Mouse (Mus musculus) layer of hippocampus, postnatal 14 days (tissue): ENCODE results near the gene Rps6ka4. TPM values are rescaled to one million over a fixed set of nuclear protein-coding genes. Genes with fewer than 3 reads are reported as not detected.

Source experiments
- DNase-seq, 2 experiments: peaks; one replicate each; pipeline ENCODE4 v3.0.0; 2021 to 2022; ENCODE audit warnings: low spot score in 2 of 2, mixed read lengths in 1 of 2
- long read RNA-seq, 2 experiments: library from polyadenylated mRNA; stranded (forward); transcript quantifications; one replicate each; pipeline ENCODE4 v2.0.0; 2021
- total RNA-seq, 2 experiments: library from RNA; stranded (reverse); gene quantifications; 2 replicates each; pipeline ENCODE4 v1.2.3; 2021

Gene Rps6ka4
- total RNA-seq, result 10 to 100 TPM; 27.9 to 30.6 TPM
- long read RNA-seq, experiment 1, transcript Rps6ka4-201 (18 exons, 3,105 nt), result major isoform, 37 of 65 reads
- long read RNA-seq, experiment 1, partial matches to known transcripts, result 15 of 65 reads
- long read RNA-seq, experiment 1, other reads (novel, unspliced or antisense), result 12 of 65 reads
- long read RNA-seq, experiment 2, transcript Rps6ka4-201 (18 exons, 3,105 nt), result major isoform, 25 of 59 reads
- long read RNA-seq, experiment 2, partial matches to known transcripts, result 28 of 59 reads
- long read RNA-seq, experiment 2, other reads (novel, unspliced or antisense), result 6 of 59 reads

- peak; percentile 38 to 60 for DNase-seq
Observed at GRCm38 (mm10) chr19:6840475-6841291, at the start of gene Rps6ka4. Gene Rps6ka4, minus strand, starts transcription at chr19:6840636.

DNA sequence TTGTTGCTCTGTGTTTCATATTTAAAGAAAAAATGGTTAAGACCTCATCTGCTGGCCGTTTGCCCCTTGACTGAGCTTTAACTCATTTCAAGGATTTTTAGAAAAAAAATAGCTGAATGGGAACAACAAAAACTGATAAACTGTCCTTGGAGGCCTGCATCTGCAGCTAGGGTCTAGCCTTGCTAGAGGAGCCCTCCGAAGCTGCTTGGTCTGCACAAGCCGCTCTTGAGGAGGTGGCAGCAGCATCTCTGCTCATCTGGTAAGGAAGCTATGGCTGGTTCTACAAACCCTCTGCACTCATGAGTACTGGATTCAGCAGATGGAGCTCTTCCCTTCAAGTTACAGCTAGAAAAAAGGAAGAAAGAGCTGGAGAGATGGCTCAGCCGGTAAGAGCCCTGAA, 37.5 kb upstream of the Rps6ka4 start:
- no peak for DNase-seq

DNA sequence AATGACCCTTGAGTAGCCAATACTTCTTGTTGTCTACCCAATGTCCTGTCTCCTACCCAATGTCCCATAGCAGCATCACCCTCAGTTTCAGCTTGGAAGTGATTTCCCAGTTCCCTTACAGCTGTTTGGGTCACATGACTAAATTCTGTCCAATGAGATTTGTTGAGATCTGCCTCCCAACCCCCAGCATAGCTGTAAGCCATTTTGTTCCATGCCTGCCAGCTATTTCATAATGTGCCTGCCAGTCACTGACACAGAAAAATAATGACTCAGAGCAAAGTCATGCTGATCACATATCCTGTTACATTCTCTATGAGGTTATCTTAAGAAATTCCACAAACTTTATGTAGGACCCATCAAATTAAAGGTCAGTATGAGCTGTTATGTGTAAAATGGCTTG, 36.4 kb upstream of the Rps6ka4 start:
- DNase-seq, result no peak

- DNase-seq, result no peak
Observed at GRCm38 (mm10) chr19:6875834-6876233, 35.4 kb upstream of the Rps6ka4 start.

GRCm38 (mm10) chr19:6874257-6874656, 33.8 kb upstream of the Rps6ka4 start:
- no peak for DNase-seq

DNA sequence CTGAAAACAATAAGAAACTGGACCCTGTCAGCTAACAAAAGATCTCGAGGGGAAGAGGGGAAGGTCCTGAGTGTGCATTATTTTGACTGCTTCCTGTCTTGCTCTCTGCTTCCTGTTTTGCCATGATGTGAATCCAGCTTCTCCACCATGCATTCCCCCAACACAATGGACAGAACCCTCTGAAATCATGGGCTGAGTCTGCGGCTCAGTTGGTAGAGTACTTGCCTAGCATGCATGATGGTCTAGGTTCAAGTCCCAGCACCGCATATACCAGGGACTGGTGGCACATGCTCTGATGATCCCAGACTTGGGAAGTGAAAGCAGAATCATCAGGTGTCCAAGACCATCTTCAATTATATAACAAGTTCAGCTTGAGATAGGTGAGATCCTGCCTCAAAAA, 32.3 kb upstream of the Rps6ka4 start:
- no peak for DNase-seq

GRCm38 (mm10) chr19:6871574-6872271, 31.3 kb upstream of the Rps6ka4 start:
- no peak for DNase-seq

- DNase-seq, result no peak
Observed at GRCm38 (mm10) chr19:6869355-6869754, 28.9 kb upstream of the Rps6ka4 start.

- DNase-seq, result no peak
Observed at GRCm38 (mm10) chr19:6861451-6861850, 21.0 kb upstream of the Rps6ka4 start.

DNA sequence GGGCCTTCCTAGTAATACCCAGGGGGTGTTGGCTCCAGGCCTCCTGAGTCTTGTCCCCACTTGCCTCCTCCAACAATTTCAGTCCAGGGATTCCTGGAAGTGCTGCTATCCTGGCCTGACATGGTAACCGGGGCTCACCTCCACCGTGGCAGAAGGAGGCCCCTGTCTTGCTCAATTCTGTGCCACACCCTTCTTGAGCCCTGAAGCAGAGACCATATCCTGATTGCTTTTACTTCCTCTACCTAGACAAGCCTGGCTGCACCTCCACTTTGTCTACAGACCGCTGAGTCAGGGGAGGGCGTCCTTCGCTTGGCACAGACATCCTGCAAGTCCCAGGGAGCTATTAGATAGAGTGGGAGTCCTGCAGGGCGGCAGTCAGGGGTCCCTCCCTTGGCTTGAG, 20.3 kb upstream of the Rps6ka4 start:
- DNase-seq, result no peak

- DNase-seq, result no peak
Observed at GRCm38 (mm10) chr19:6859971-6860370, 19.5 kb upstream of the Rps6ka4 start.

- DNase-seq, result no peak
Observed at GRCm38 (mm10) chr19:6859032-6859651, 18.7 kb upstream of the Rps6ka4 start.

DNA sequence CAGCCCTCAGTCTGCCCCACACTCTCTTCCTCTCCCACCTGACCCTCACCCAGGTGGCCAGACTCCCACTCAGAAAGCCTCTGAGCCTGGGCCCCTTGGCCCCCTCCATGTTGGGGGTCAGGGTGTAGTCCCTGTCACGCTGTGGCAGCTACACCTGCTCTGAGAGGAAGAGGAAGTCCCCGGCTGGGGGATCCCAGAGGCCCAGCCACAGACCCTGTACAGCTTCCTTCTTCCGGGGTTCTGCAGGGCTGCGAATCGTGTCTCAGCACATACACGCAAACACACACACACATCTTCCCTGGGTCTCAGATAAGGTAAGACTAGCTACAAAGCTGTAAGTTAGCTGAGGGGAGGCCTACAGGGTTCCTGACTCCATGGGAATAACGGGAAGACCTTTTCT, 17.6 kb upstream of the Rps6ka4 start, which contains the start of gene Ccdc88b:
Gene Ccdc88b, minus strand, starts transcription at position 181 of the 400 bp plus-strand sequence.
- no peak for DNase-seq

- no peak for DNase-seq
Observed at GRCm38 (mm10) chr19:6857391-6858005, 17.1 kb upstream of the Rps6ka4 start.

DNA sequence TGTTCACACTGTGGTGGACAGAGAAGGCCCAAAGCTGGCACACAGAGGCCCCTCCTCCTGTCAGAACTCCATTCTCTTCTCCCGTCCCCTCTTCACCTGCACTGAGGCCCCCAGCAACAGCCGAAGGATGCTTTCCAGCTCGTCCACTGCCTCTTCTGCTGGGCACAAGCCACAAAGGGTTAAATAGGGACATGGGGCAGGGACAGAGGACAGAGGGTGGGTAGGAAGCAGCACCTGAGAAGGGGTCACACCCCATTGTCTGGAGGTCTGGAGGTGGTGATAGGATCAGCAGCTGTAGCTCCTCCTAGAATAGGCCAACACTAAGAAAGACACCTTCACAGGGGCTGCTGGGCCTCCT, 16.5 kb upstream of the Rps6ka4 start:
- DNase-seq, result no peak

GRCm38 (mm10) chr19:6856281-6857002, 16.0 kb upstream of the Rps6ka4 start:
- DNase-seq, result peak; percentile 62 to 77

- DNase-seq, result no peak
Observed at GRCm38 (mm10) chr19:6855225-6856031, 15.0 kb upstream of the Rps6ka4 start.

- no peak for DNase-seq
Observed at GRCm38 (mm10) chr19:6854658-6855057, 14.2 kb upstream of the Rps6ka4 start.

DNA sequence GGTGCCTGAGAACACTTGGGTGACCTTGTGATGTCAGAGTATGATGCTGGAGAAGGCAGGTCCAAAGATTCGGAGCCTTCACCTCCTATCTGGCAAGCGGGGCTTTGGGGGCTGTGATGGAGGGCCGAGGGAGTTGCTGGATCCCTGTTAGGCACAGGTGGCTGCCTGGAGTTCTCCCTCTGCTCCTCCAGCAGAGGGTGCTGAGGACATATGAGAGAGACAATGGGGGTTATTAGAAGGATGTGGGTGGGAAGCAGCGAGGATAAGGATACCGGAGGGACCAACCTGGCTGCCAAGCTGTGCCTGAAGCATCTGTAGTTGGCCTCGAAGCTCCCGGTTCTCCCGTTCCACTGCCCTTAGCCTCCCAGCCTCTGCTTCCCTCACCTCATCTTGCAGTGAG, 13.5 kb upstream of the Rps6ka4 start:
- no peak for DNase-seq
